In genomic region chr2:181577981-181578581, GRCm38 (mm10) we compare ENCODE assay signal across 9 mouse cellular contexts. TPM values are rescaled to one million over a fixed set of nuclear protein-coding genes. Genes with fewer than 3 reads are reported as not detected.
DNase-seq lines count a peak whose midpoint lies in the region; ATAC-seq and TF ChIP-seq lines count a peak whose summit lies in the region.
"Had no signal": no experiment of that assay in that cellular context is flagged by ENCODE, and none has a peak within 500 bp of the region (broad histone marks: within the 10 kb centered on the region; RNA-seq: fewer than 3 reads in every experiment).

No protein-coding gene starts in this region.

- WGBS in cerebellum, adult 2 months, result 37% methylated on average over 7 of the region's 7 CpGs
- 86% methylated on average over 7 of the region's 7 CpGs for WGBS in hindbrain, embryonic 13.5 days
- WGBS in hindbrain, embryonic 11.5 days, result 79% methylated on average over 7 of the region's 7 CpGs
- WGBS in liver, adult 2 months, result 44% methylated on average over 7 of the region's 7 CpGs

- intact Hi-C loops in left cerebral cortex, adult 2 months (cut with DNase I), result no loop called here

- DNase-seq in cerebellum, adult 2 months, result peak; percentile 63 to 82
- no peak for DNase-seq in hindbrain, embryonic 11.5 days (ENCODE audit: low spot score)
- DNase-seq in brain, adult 2 months (ENCODE audit: low read depth, low spot score), result peak; percentile 86
- peak; percentile 34 for DNase-seq in liver, adult 2 months (ENCODE audit: extremely low read depth, low read depth, low spot score)
- no peak for DNase-seq in layer of hippocampus, adult 9-10 months (ENCODE audit: low spot score)
- no peak for DNase-seq in left cerebral cortex, adult 2 months (ENCODE audit: extremely low spot score in 1 of 2, low spot score in 2 of 2)
- DNase-seq: kidney, postnatal 14 days had no signal

- TF ChIP-seq CTCF in cerebellum, adult 2 months (IDR thresholded peaks at IDR 0.05; ENCODE audit: borderline replicate concordance, insufficient read depth, low read depth, low read length), result no peak
- TF ChIP-seq CTCF in liver, adult 2 months (IDR thresholded peaks at IDR 0.05; ENCODE audit: low read depth, low read length), result no peak
- no peak for TF ChIP-seq CTCF in left cerebral cortex, adult 2 months (IDR thresholded peaks at IDR 0.05)

- H3K9ac ChIP-seq in hindbrain, embryonic 13.5 days, result peak overlapping the region; percentile 47; the same call in 1 of the 2 replicates
- H3K9ac ChIP-seq in hindbrain, embryonic 11.5 days (ENCODE audit: low read depth, low read length), result no peak overlapping the region
- no peak overlapping the region for H3K9ac ChIP-seq in liver, adult 2 months (ENCODE audit: low read depth, low read length)

- no peak for TF ChIP-seq POLR2A in cerebellum, adult 2 months (IDR thresholded peaks at IDR 0.05; ENCODE audit: borderline replicate concordance, insufficient read depth, low read length)
- no peak for TF ChIP-seq POLR2A in liver, adult 2 months (IDR thresholded peaks at IDR 0.05; ENCODE audit: extremely low read depth, insufficient read depth, low read length)

- H3K27me3 ChIP-seq in cerebellum, adult 2 months (ENCODE audit: control insufficient read depth, insufficient read depth, low read length), result no peaks in the 10 kb centered on the region
- no peaks in the 10 kb centered on the region for H3K27me3 ChIP-seq in hindbrain, embryonic 13.5 days
- H3K27me3 ChIP-seq in hindbrain, embryonic 11.5 days (ENCODE audit: control insufficient read depth, insufficient read depth, low read length), result no peaks in the 10 kb centered on the region
- H3K27me3 ChIP-seq in liver, adult 2 months (ENCODE audit: control insufficient read depth, insufficient read depth, low read length), result no peaks in the 10 kb centered on the region

- H3K4me3 ChIP-seq in cerebellum, adult 2 months (replicated peaks; ENCODE audit: insufficient read depth, low read depth, low read length), result no peak overlapping the region
- no peak overlapping the region for H3K4me3 ChIP-seq in hindbrain, embryonic 13.5 days
- H3K4me3 ChIP-seq in hindbrain, embryonic 11.5 days (ENCODE audit: low read depth, low read length), result no peak overlapping the region
- no peak overlapping the region for H3K4me3 ChIP-seq in liver, adult 2 months (ENCODE audit: insufficient read depth, low read depth, low read length)
- no peak overlapping the region for H3K4me3 ChIP-seq in left cerebral cortex, adult 2 months

- no peaks in the 10 kb centered on the region for H3K9me3 ChIP-seq in hindbrain, embryonic 13.5 days
- H3K9me3 ChIP-seq in hindbrain, embryonic 11.5 days (ENCODE audit: control insufficient read depth, low read length), result no peaks in the 10 kb centered on the region

- H3K4me2 ChIP-seq in hindbrain, embryonic 13.5 days, result no peak overlapping the region
- no peak overlapping the region for H3K4me2 ChIP-seq in hindbrain, embryonic 11.5 days (replicated peaks; ENCODE audit: low read depth, low read length)

- peaks cover 13% of the 10 kb centered on the region; the same call in 1 of the 2 replicates for H3K79me2 ChIP-seq in liver, adult 2 months (ENCODE audit: control insufficient read depth, insufficient read depth, low read length)

- H3K27ac ChIP-seq in cerebellum, adult 2 months (ENCODE audit: insufficient read depth, low read length), result peak overlapping the region; percentile 13; the same call in 1 of the 2 replicates
- H3K27ac ChIP-seq in hindbrain, embryonic 13.5 days, result no peak overlapping the region
- H3K27ac ChIP-seq in hindbrain, embryonic 11.5 days (ENCODE audit: low read depth, low read length), result no peak overlapping the region
- H3K27ac ChIP-seq in liver, adult 2 months (replicated peaks; ENCODE audit: insufficient read depth, low read depth, low read length), result no peak overlapping the region
- H3K27ac ChIP-seq in left cerebral cortex, adult 2 months, result no peak overlapping the region

- ATAC-seq in cerebellum, adult (ENCODE audit: insufficient number of reproducible peaks, low FRiP score, low TSS enrichment), result no peak
- ATAC-seq in hindbrain, embryonic 13.5 days (ENCODE audit: low FRiP score), result no peak
- no peak for ATAC-seq in hindbrain, embryonic 11.5 days (ENCODE audit: low FRiP score)

- H3K4me1 ChIP-seq in cerebellum, adult 2 months (ENCODE audit: control insufficient read depth, insufficient read depth, low read length), result peaks cover 34% of the 10 kb centered on the region
- H3K4me1 ChIP-seq in hindbrain, embryonic 13.5 days (replicated peaks), result peaks cover 56% of the 10 kb centered on the region
- H3K4me1 ChIP-seq in hindbrain, embryonic 11.5 days (replicated peaks; ENCODE audit: control insufficient read depth, insufficient read depth, low read length), result 0 out of 2 replicates have a peak, but pooled peaks cover 2% of the 10 kb centered on the region
- H3K4me1 ChIP-seq in liver, adult 2 months (ENCODE audit: control insufficient read depth, insufficient read depth, low read length), result peaks cover 15% of the 10 kb centered on the region; the same call in 1 of the 2 replicates

- peaks cover 22% of the 10 kb centered on the region for H3K36me3 ChIP-seq in hindbrain, embryonic 13.5 days
- no peaks in the 10 kb centered on the region for H3K36me3 ChIP-seq in hindbrain, embryonic 11.5 days (ENCODE audit: control insufficient read depth, insufficient read depth, low read length)
- H3K36me3 ChIP-seq in liver, adult 2 months (ENCODE audit: control insufficient read depth, insufficient read depth, low read length), result no peaks in the 10 kb centered on the region; the same call in 1 of the 2 replicates

RNA-seq across cellular contexts. Expression of gene Uckl1, which starts 6.6 kb away (rescaled TPM):
- polyA plus RNA-seq in cerebellum, adult 2 months (2012; rRNA removed), result 142 and 149 TPM in 2 replicates
- polyA plus RNA-seq in hindbrain, embryonic 13.5 days (2015; fragmentation: Nextera tagmentation; extraction: Ambion mirVana), result 61.3 and 67.1 TPM in 2 replicates
- 54.1 and 57.7 TPM in 2 replicates for polyA plus RNA-seq in hindbrain, embryonic 11.5 days (2014; fragmentation: Nextera tagmentation; extraction: Ambion mirVana)
- total RNA-seq in liver, adult 2 months (2014; rRNA removed), result 28.1 and 30.9 TPM in 2 replicates
- 49.1 and 90.1 TPM in 2 replicates for polyA plus RNA-seq in liver, adult 2 months (2012; rRNA removed)
- total RNA-seq in left cerebral cortex, adult 2 months (2021), result 10 to 100 TPM; 57.7 to 71.1 TPM

RNA-seq across cellular contexts. Expression of gene Prpf6, which starts 13.6 kb away (rescaled TPM):
- polyA plus RNA-seq in cerebellum, adult 2 months (2012; rRNA removed), result 44.2 and 44.6 TPM in 2 replicates
- polyA plus RNA-seq in hindbrain, embryonic 13.5 days (2015; fragmentation: Nextera tagmentation; extraction: Ambion mirVana), result 63.7 and 67.7 TPM in 2 replicates
- polyA plus RNA-seq in hindbrain, embryonic 11.5 days (2014; fragmentation: Nextera tagmentation; extraction: Ambion mirVana), result 66.5 and 78.1 TPM in 2 replicates
- 24.3 and 27.3 TPM in 2 replicates for total RNA-seq in liver, adult 2 months (2014; rRNA removed)
- 11.1 and 13.4 TPM in 2 replicates for polyA plus RNA-seq in liver, adult 2 months (2012; rRNA removed)
- total RNA-seq in left cerebral cortex, adult 2 months (2021), result 10 to 100 TPM; 54.4 to 57.4 TPM

RNA-seq across cellular contexts. Expression of gene Zfp512b, which starts 14.5 kb away (rescaled TPM):
- 55.5 and 55.6 TPM in 2 replicates for polyA plus RNA-seq in cerebellum, adult 2 months (2012; rRNA removed)
- polyA plus RNA-seq in hindbrain, embryonic 13.5 days (2015; fragmentation: Nextera tagmentation; extraction: Ambion mirVana), result 68.0 and 74.1 TPM in 2 replicates
- polyA plus RNA-seq in hindbrain, embryonic 11.5 days (2014; fragmentation: Nextera tagmentation; extraction: Ambion mirVana), result 25.4 and 30.8 TPM in 2 replicates
- total RNA-seq in liver, adult 2 months (2014; rRNA removed), result 9.5 and 15.1 TPM in 2 replicates
- 16.9 and 28.0 TPM in 2 replicates for polyA plus RNA-seq in liver, adult 2 months (2012; rRNA removed)
- 10 to 100 TPM; 83.1 to 93.8 TPM for total RNA-seq in left cerebral cortex, adult 2 months (2021)

RNA-seq across cellular contexts. Expression of gene Samd10, which starts 20.9 kb away (rescaled TPM):
- 61.0 and 62.2 TPM in 2 replicates for polyA plus RNA-seq in cerebellum, adult 2 months (2012; rRNA removed)
- 169 and 175 TPM in 2 replicates for polyA plus RNA-seq in hindbrain, embryonic 13.5 days (2015; fragmentation: Nextera tagmentation; extraction: Ambion mirVana)
- 75.9 and 77.7 TPM in 2 replicates for polyA plus RNA-seq in hindbrain, embryonic 11.5 days (2014; fragmentation: Nextera tagmentation; extraction: Ambion mirVana)
- total RNA-seq in liver, adult 2 months (2014; rRNA removed), result 0.54 and 0.55 TPM in 2 replicates
- 2.2 and 4.6 TPM in 2 replicates for polyA plus RNA-seq in liver, adult 2 months (2012; rRNA removed)
- total RNA-seq in left cerebral cortex, adult 2 months (2021), result 10 to 100 TPM; 21.5 to 22.0 TPM

RNA-seq across cellular contexts. Expression of gene Dnajc5, which starts 57.8 kb away (rescaled TPM):
- polyA plus RNA-seq in cerebellum, adult 2 months (2012; rRNA removed), result 218 and 230 TPM in 2 replicates
- 206 and 217 TPM in 2 replicates for polyA plus RNA-seq in hindbrain, embryonic 13.5 days (2015; fragmentation: Nextera tagmentation; extraction: Ambion mirVana)
- 97.1 and 104 TPM in 2 replicates for polyA plus RNA-seq in hindbrain, embryonic 11.5 days (2014; fragmentation: Nextera tagmentation; extraction: Ambion mirVana)
- 20.2 and 23.8 TPM in 2 replicates for total RNA-seq in liver, adult 2 months (2014; rRNA removed)
- polyA plus RNA-seq in liver, adult 2 months (2012; rRNA removed), result 28.6 and 30.7 TPM in 2 replicates
- total RNA-seq in left cerebral cortex, adult 2 months (2021), result 100 to 1,000 TPM; 288 to 300 TPM

Comparison
In these comparisons a context has a peak if more than half of its experiments do, and no peak if none do; other contexts are left out.
1. DNase-seq: peak in cerebellum, adult 2 months (2 of 2), brain, adult 2 months (single experiment) and liver, adult 2 months (single experiment); none in hindbrain, embryonic 11.5 days (single experiment), layer of hippocampus, adult 9-10 months (single experiment) and left cerebral cortex, adult 2 months (0 of 2).